Mouse (Mus musculus) forebrain, embryonic 10.5 days (tissue): ENCODE data around the gene Svep1. TPM values are rescaled to one million over a fixed set of nuclear protein-coding genes. Genes with fewer than 3 reads are reported as not detected.

Experiments
- polyA plus RNA-seq: library from polyadenylated mRNA; unstranded; fragments of >200 nt; fragmentation: Nextera tagmentation; extraction: Ambion mirVana; gene quantifications from 2 replicates; pipeline ENCODE4 v1.2.1, GENCODE M21; 2016

Gene Svep1
- polyA plus RNA-seq, 1 experiment from 2014 or later: 2.2 TPM

Other genes starting within 250 kb of the Svep1 start
- gene Txndc8, start 197.7 kb downstream of the Svep1 start, polyA plus RNA-seq: not detected in 2 replicates
- gene Musk, start 79.1 kb upstream of the Svep1 start, polyA plus RNA-seq: 0.04 TPM in 1 of 2 replicates, not detected in the other